Mouse (Mus musculus) liver, embryonic 15.5 days (tissue): ENCODE data around the gene Sema3f. TPM values are rescaled to one million over a fixed set of nuclear protein-coding genes. Genes with fewer than 3 reads are reported as not detected.

Experiments used
- ATAC-seq: fragments of 200-750 bp; cut with Nextera tagmentation; 2 replicates; pipeline ENCODE4 v1.8.0; 2017; ENCODE audit warnings: moderate number of reproducible peaks, mild to moderate bottlenecking, moderate library complexity; ENCODE audit not compliant: insufficient read depth
- H3K27ac ChIP-seq: fragments of 300-500 bp; sonication (generic); replicated peaks from 2 replicates; pipeline ENCODE4 v1.5.1; 2015; ENCODE audit warnings: mild to moderate bottlenecking, inconsistent platforms
- H3K27me3 ChIP-seq: fragments of 300-500 bp; sonication (generic); 2 replicates; pipeline ENCODE4 v1.6.1; 2015; ENCODE audit warnings: mild to moderate bottlenecking, inconsistent platforms
- H3K36me3 ChIP-seq: fragments of 300-500 bp; sonication (generic); replicated peaks from 2 replicates; pipeline ENCODE4 v1.6.1; 2015; ENCODE audit warnings: moderate library complexity, mild to moderate bottlenecking, inconsistent platforms
- H3K4me1 ChIP-seq: fragments of 300-500 bp; sonication (generic); replicated peaks from 2 replicates; pipeline ENCODE4 v1.6.1; 2015; ENCODE audit warnings: inconsistent platforms
- H3K4me2 ChIP-seq: fragments of 300-500 bp; sonication (generic); 2 replicates; pipeline ENCODE4 v1.6.1; 2015; ENCODE audit warnings: moderate library complexity, mild to moderate bottlenecking, inconsistent platforms
- H3K4me3 ChIP-seq: fragments of 300-500 bp; sonication (generic); replicated peaks from 2 replicates; pipeline ENCODE4 v1.5.1; 2015; ENCODE audit warnings: mild to moderate bottlenecking, inconsistent platforms
- H3K9ac ChIP-seq: fragments of 300-500 bp; sonication (generic); 2 replicates; pipeline ENCODE4 v1.6.1; 2015; ENCODE audit warnings: moderate library complexity, mild to moderate bottlenecking, inconsistent platforms
- H3K9me3 ChIP-seq: fragments of 300-500 bp; sonication (generic); replicated peaks from 2 replicates; pipeline ENCODE4 v1.6.1; 2016; ENCODE audit warnings: inconsistent platforms
- WGBS: fragments of 180-500 bp; shearing (Covaris S2); methylation state at CpG from one replicate; pipeline ENCODE4 v1.1.7; 2015; ENCODE audit warnings: mixed read lengths; ENCODE audit not compliant: insufficient replicate concordance; 5-methylcytosine and 5-hydroxymethylcytosine counted together
- polyA plus RNA-seq: library from polyadenylated mRNA; unstranded; fragments of >200 nt; fragmentation: Nextera tagmentation; extraction: Ambion mirVana; gene quantifications from 2 replicates; pipeline ENCODE4 v1.2.1, GENCODE M21; 2015

The Sema3f gene
- polyA plus RNA-seq = 0.76 and 0.92 TPM in 2 replicates

- ATAC-seq = peak; percentile 79
- no peaks in the 10 kb centered on the region for H3K9me3 ChIP-seq
- H3K27ac ChIP-seq = no peak within 1 kb of the TSS
- peaks cover 34% of the 10 kb centered on the region for H3K4me1 ChIP-seq
- 2% methylated on average over 80 of the region's 86 CpGs for WGBS
- peak within 1 kb of the TSS; percentile 57 for H3K4me3 ChIP-seq
- no peaks in the 10 kb centered on the region for H3K36me3 ChIP-seq
- peak within 1 kb of the TSS; percentile 39; the same call in 1 of the 2 replicates for H3K9ac ChIP-seq
- peak within 1 kb of the TSS; percentile 86 for H3K4me2 ChIP-seq
- H3K27me3 ChIP-seq = peaks cover 99% of the 10 kb centered on the region
Measured at GRCm38 (mm10) chr9:107709697-107710483, at the start of gene Sema3f. TSS of gene Sema3f (minus strand) at chr9:107710475.

GRCm38 (mm10) chr9:107759593-107759992, 49.3 kb upstream of the Sema3f start:
- Histone ChIP-seq H3K27me3 (no peaks in the 10 kb centered on the region), H3K36me3 (peaks cover 96% of the 10 kb centered on the region), H3K27ac (no peak overlapping the region), H3K4me2 (no peak overlapping the region), H3K9ac (no peak overlapping the region), H3K9me3 (no peaks in the 10 kb centered on the region), H3K4me3 (no peak overlapping the region), H3K4me1 (no peaks in the 10 kb centered on the region)
- ATAC-seq = no peak
- 74% methylated on average over 6 of the region's 6 CpGs for WGBS

- no peak for ATAC-seq
- Histone ChIP-seq H3K27me3 (no peaks in the 10 kb centered on the region), H3K4me3 (no peak overlapping the region), H3K4me2 (no peak overlapping the region), H3K27ac (no peak overlapping the region), H3K36me3 (peaks cover 96% of the 10 kb centered on the region), H3K9ac (no peak overlapping the region), H3K4me1 (peaks cover 8% of the 10 kb centered on the region; the same call in 1 of the 2 replicates), H3K9me3 (no peaks in the 10 kb centered on the region)
- 93% methylated on average over 5 of the region's 5 CpGs for WGBS
Measured at GRCm38 (mm10) chr9:107750378-107750777, 40.1 kb upstream of the Sema3f start.

- no peak for ATAC-seq
- peaks cover 8% of the 10 kb centered on the region; the same call in 1 of the 2 replicates for H3K4me1 ChIP-seq
- peaks cover 97% of the 10 kb centered on the region for H3K36me3 ChIP-seq
- H3K27me3 ChIP-seq = no peaks in the 10 kb centered on the region
- WGBS = 83% methylated on average over 3 of the region's 3 CpGs
- H3K9me3 ChIP-seq = no peaks in the 10 kb centered on the region
- no peak overlapping the region for H3K27ac ChIP-seq
- no peak overlapping the region for H3K4me3 ChIP-seq
- H3K4me2 ChIP-seq = no peak overlapping the region
- H3K9ac ChIP-seq = no peak overlapping the region
Measured at GRCm38 (mm10) chr9:107748063-107748462, 37.8 kb upstream of the Sema3f start.

GRCm38 (mm10) chr9:107747310-107747709, 37.0 kb upstream of the Sema3f start:
- no peak overlapping the region for H3K4me2 ChIP-seq
- no peak overlapping the region for H3K4me3 ChIP-seq
- no peak for ATAC-seq
- H3K4me1 ChIP-seq = peaks cover 8% of the 10 kb centered on the region; the same call in 1 of the 2 replicates
- no peaks in the 10 kb centered on the region for H3K9me3 ChIP-seq
- peaks cover 98% of the 10 kb centered on the region for H3K36me3 ChIP-seq
- no peaks in the 10 kb centered on the region for H3K27me3 ChIP-seq
- no peak overlapping the region for H3K27ac ChIP-seq
- 78% methylated on average over 1 of the region's 1 CpGs for WGBS
- H3K9ac ChIP-seq = no peak overlapping the region

- Histone ChIP-seq H3K4me2 (no peak overlapping the region), H3K9me3 (no peaks in the 10 kb centered on the region), H3K4me1 (peaks cover 8% of the 10 kb centered on the region; the same call in 1 of the 2 replicates), H3K9ac (no peak overlapping the region), H3K4me3 (no peak overlapping the region), H3K27me3 (no peaks in the 10 kb centered on the region), H3K27ac (no peak overlapping the region), H3K36me3 (peaks cover 98% of the 10 kb centered on the region)
- 92% methylated on average over 3 of the region's 3 CpGs for WGBS
- no peak for ATAC-seq
Measured at GRCm38 (mm10) chr9:107746679-107747078, 36.4 kb upstream of the Sema3f start.

GRCm38 (mm10) chr9:107744061-107744460, 33.8 kb upstream of the Sema3f start:
- no peak for ATAC-seq
- 87% methylated on average over 6 of the region's 6 CpGs for WGBS
- H3K27ac ChIP-seq = no peak overlapping the region
- peaks cover 98% of the 10 kb centered on the region for H3K36me3 ChIP-seq
- H3K4me3 ChIP-seq = no peak overlapping the region
- peaks cover 8% of the 10 kb centered on the region; the same call in 1 of the 2 replicates for H3K4me1 ChIP-seq
- no peaks in the 10 kb centered on the region for H3K9me3 ChIP-seq
- H3K4me2 ChIP-seq = no peak overlapping the region
- H3K27me3 ChIP-seq = no peaks in the 10 kb centered on the region
- H3K9ac ChIP-seq = no peak overlapping the region

GRCm38 (mm10) chr9:107738841-107739202, 28.5 kb upstream of the Sema3f start:
- Histone ChIP-seq H3K27me3 (peaks cover 29% of the 10 kb centered on the region), H3K4me3 (no peak overlapping the region), H3K4me1 (peaks cover 34% of the 10 kb centered on the region), H3K9ac (no peak overlapping the region), H3K4me2 (no peak overlapping the region), H3K27ac (no peak overlapping the region), H3K36me3 (peaks cover 58% of the 10 kb centered on the region), H3K9me3 (no peaks in the 10 kb centered on the region)
- 47% methylated on average over 4 of the region's 4 CpGs for WGBS
- peak; percentile 31 for ATAC-seq

GRCm38 (mm10) chr9:107738020-107738840, 28.0 kb upstream of the Sema3f start:
- H3K27ac ChIP-seq = no peak overlapping the region
- no peak overlapping the region for H3K4me3 ChIP-seq
- peaks cover 29% of the 10 kb centered on the region for H3K27me3 ChIP-seq
- H3K4me2 ChIP-seq = no peak overlapping the region
- H3K4me1 ChIP-seq = peaks cover 34% of the 10 kb centered on the region
- ATAC-seq = peak; percentile 65
- no peaks in the 10 kb centered on the region for H3K9me3 ChIP-seq
- 20% methylated on average over 7 of the region's 7 CpGs for WGBS
- no peak overlapping the region for H3K9ac ChIP-seq
- peaks cover 52% of the 10 kb centered on the region for H3K36me3 ChIP-seq

- H3K9me3 ChIP-seq = no peaks in the 10 kb centered on the region
- peaks cover 29% of the 10 kb centered on the region for H3K27me3 ChIP-seq
- ATAC-seq = no peak
- peaks cover 31% of the 10 kb centered on the region for H3K36me3 ChIP-seq
- peaks cover 34% of the 10 kb centered on the region for H3K4me1 ChIP-seq
- H3K4me2 ChIP-seq = no peak overlapping the region; the same call in 1 of the 2 replicates
- no peak overlapping the region for H3K4me3 ChIP-seq
- 2% methylated on average over 7 of the region's 7 CpGs for WGBS
- H3K27ac ChIP-seq = no peak overlapping the region
- no peak overlapping the region for H3K9ac ChIP-seq
Measured at GRCm38 (mm10) chr9:107736185-107736485, 25.9 kb upstream of the Sema3f start.
